Mouse (Mus musculus) forebrain, embryonic 10.5 days (tissue): ENCODE results near the gene Usp35. TPM values are rescaled to one million over a fixed set of nuclear protein-coding genes. Genes with fewer than 3 reads are reported as not detected.

Experiments
- DNase-seq: peaks from one replicate; pipeline ENCODE4 v3.0.0-alpha.2; 2017; ENCODE audit warnings: low spot score; ENCODE audit errors: extremely low spot score
- H3K27ac ChIP-seq: fragments of 300-500 bp; sonication (generic); 2 replicates; pipeline ENCODE4 v1.5.1; 2016; ENCODE audit warnings: mild to moderate bottlenecking
- H3K27me3 ChIP-seq: fragments of 300-500 bp; sonication (generic); 2 replicates; pipeline ENCODE4 v1.6.1; 2016; ENCODE audit warnings: mild to moderate bottlenecking; ENCODE audit not compliant: poor library complexity, severe bottlenecking
- H3K36me3 ChIP-seq: fragments of 300-500 bp; sonication (generic); replicated peaks from 2 replicates; pipeline ENCODE4 v1.6.1; 2016; ENCODE audit warnings: mild to moderate bottlenecking, moderate library complexity
- H3K4me1 ChIP-seq: fragments of 300-500 bp; sonication (generic); 2 replicates; pipeline ENCODE4 v1.6.1; 2016
- H3K4me3 ChIP-seq: fragments of 300-500 bp; sonication (generic); 2 replicates; pipeline ENCODE4 v1.5.1; 2016; ENCODE audit warnings: mild to moderate bottlenecking, moderate library complexity
- H3K9me3 ChIP-seq: fragments of 300-500 bp; sonication (generic); 2 replicates; pipeline ENCODE4 v1.6.1; 2016; ENCODE audit warnings: mild to moderate bottlenecking, moderate library complexity
- WGBS: fragments of 180-500 bp; shearing (Covaris S2); methylation state at CpG from one replicate; pipeline ENCODE4 v1.1.7; 2016; 5-methylcytosine and 5-hydroxymethylcytosine counted together
- polyA plus RNA-seq: library from polyadenylated mRNA; unstranded; fragments of >200 nt; fragmentation: Nextera tagmentation; extraction: Ambion mirVana; gene quantifications from 2 replicates; pipeline ENCODE4 v1.2.1, GENCODE M21; 2016

Gene Usp35
- polyA plus RNA-seq, 1 experiment from 2014 or later, result 0.83 TPM

- 48% methylated on average over 13 of the region's 13 CpGs for WGBS
Observed at GRCm38 (mm10) chr7:97355068-97355841, 23.4 kb upstream of the Usp35 start.

GRCm38 (mm10) chr7:97353356-97353755, 21.5 kb upstream of the Usp35 start:
- Histone ChIP-seq H3K4me3 (no peak overlapping the region), H3K4me1 (peaks cover 3% of the 10 kb centered on the region; the same call in 1 of the 2 replicates), H3K27me3 (no peaks in the 10 kb centered on the region), H3K9me3 (no peaks in the 10 kb centered on the region), H3K36me3 (no peaks in the 10 kb centered on the region), H3K27ac (no peak overlapping the region)
- no peak for DNase-seq
- 93% methylated on average over 6 of the region's 6 CpGs for WGBS

More at GRCm38 (mm10) chr7:97355068-97355841, 23.4 kb upstream of the Usp35 start:
- Histone ChIP-seq H3K9me3 (no peaks in the 10 kb centered on the region), H3K36me3 (no peaks in the 10 kb centered on the region), H3K4me3 (no peak overlapping the region), H3K27me3 (no peaks in the 10 kb centered on the region), H3K4me1 (peaks cover 3% of the 10 kb centered on the region; the same call in 1 of the 2 replicates), H3K27ac (no peak overlapping the region)
- DNase-seq, result no peak

- no peak for DNase-seq
- no peak overlapping the region for H3K27ac ChIP-seq
- H3K9me3 ChIP-seq, result no peaks in the 10 kb centered on the region
- no peaks in the 10 kb centered on the region for H3K27me3 ChIP-seq
- H3K4me1 ChIP-seq, result peaks cover 3% of the 10 kb centered on the region; the same call in 1 of the 2 replicates
- H3K36me3 ChIP-seq, result no peaks in the 10 kb centered on the region
- WGBS, result 90% methylated on average over 11 of the region's 11 CpGs
- no peak overlapping the region for H3K4me3 ChIP-seq
Observed at GRCm38 (mm10) chr7:97351792-97352513, 20.1 kb upstream of the Usp35 start.

GRCm38 (mm10) chr7:97350891-97351290, 19.1 kb upstream of the Usp35 start:
- no peak for DNase-seq
- H3K4me1 ChIP-seq, result peaks cover 3% of the 10 kb centered on the region; the same call in 1 of the 2 replicates
- no peaks in the 10 kb centered on the region for H3K36me3 ChIP-seq
- 87% methylated on average over 5 of the region's 5 CpGs for WGBS
- no peaks in the 10 kb centered on the region for H3K9me3 ChIP-seq
- H3K27me3 ChIP-seq, result no peaks in the 10 kb centered on the region
- no peak overlapping the region for H3K4me3 ChIP-seq
- H3K27ac ChIP-seq, result no peak overlapping the region

GRCm38 (mm10) chr7:97349438-97349837, 17.6 kb upstream of the Usp35 start:
- H3K27me3 ChIP-seq, result no peaks in the 10 kb centered on the region
- H3K4me3 ChIP-seq, result no peak overlapping the region
- H3K9me3 ChIP-seq, result no peaks in the 10 kb centered on the region
- no peak overlapping the region for H3K27ac ChIP-seq
- WGBS, result 79% methylated on average over 6 of the region's 6 CpGs
- no peaks in the 10 kb centered on the region for H3K4me1 ChIP-seq
- no peak for DNase-seq
- H3K36me3 ChIP-seq, result no peaks in the 10 kb centered on the region

GRCm38 (mm10) chr7:97348836-97349235, 17.0 kb upstream of the Usp35 start:
- no peak for DNase-seq
- WGBS, result 84% methylated on average over 5 of the region's 5 CpGs
- Histone ChIP-seq H3K36me3 (no peaks in the 10 kb centered on the region), H3K4me3 (no peak overlapping the region), H3K27me3 (no peaks in the 10 kb centered on the region), H3K27ac (no peak overlapping the region), H3K4me1 (no peaks in the 10 kb centered on the region), H3K9me3 (no peaks in the 10 kb centered on the region)

- no peak for DNase-seq
- Histone ChIP-seq H3K4me1 (no peaks in the 10 kb centered on the region), H3K27me3 (no peaks in the 10 kb centered on the region), H3K9me3 (no peaks in the 10 kb centered on the region), H3K4me3 (no peak overlapping the region), H3K27ac (no peak overlapping the region), H3K36me3 (no peaks in the 10 kb centered on the region)
- WGBS, result 88% methylated on average over 3 of the region's 3 CpGs
Observed at GRCm38 (mm10) chr7:97348318-97348717, 16.5 kb upstream of the Usp35 start.

- Histone ChIP-seq H3K4me1 (no peaks in the 10 kb centered on the region), H3K27me3 (no peaks in the 10 kb centered on the region), H3K9me3 (no peaks in the 10 kb centered on the region), H3K36me3 (no peaks in the 10 kb centered on the region), H3K4me3 (no peak overlapping the region), H3K27ac (no peak overlapping the region)
- 94% methylated on average over 15 of the region's 15 CpGs for WGBS
- DNase-seq, result no peak
Observed at GRCm38 (mm10) chr7:97347464-97347863, 15.6 kb upstream of the Usp35 start.

GRCm38 (mm10) chr7:97346822-97347166, 15.0 kb upstream of the Usp35 start:
- Histone ChIP-seq H3K27ac (no peak overlapping the region), H3K9me3 (no peaks in the 10 kb centered on the region), H3K36me3 (no peaks in the 10 kb centered on the region), H3K4me1 (no peaks in the 10 kb centered on the region), H3K4me3 (no peak overlapping the region), H3K27me3 (no peaks in the 10 kb centered on the region)
- no peak for DNase-seq
- 85% methylated on average over 4 of the region's 4 CpGs for WGBS

- Histone ChIP-seq H3K9me3 (no peaks in the 10 kb centered on the region), H3K27me3 (no peaks in the 10 kb centered on the region), H3K4me3 (no peak overlapping the region), H3K27ac (no peak overlapping the region), H3K36me3 (no peaks in the 10 kb centered on the region), H3K4me1 (no peaks in the 10 kb centered on the region)
- DNase-seq, result no peak
- WGBS, result 83% methylated on average over 9 of the region's 9 CpGs
Observed at GRCm38 (mm10) chr7:97346111-97346821, 14.4 kb upstream of the Usp35 start.

- DNase-seq, result no peak
- Histone ChIP-seq H3K27me3 (no peaks in the 10 kb centered on the region), H3K4me1 (no peaks in the 10 kb centered on the region), H3K4me3 (no peak overlapping the region), H3K9me3 (no peaks in the 10 kb centered on the region), H3K27ac (no peak overlapping the region), H3K36me3 (no peaks in the 10 kb centered on the region)
- WGBS, result 72% methylated on average over 10 of the region's 10 CpGs
Observed at GRCm38 (mm10) chr7:97345229-97345871, 13.5 kb upstream of the Usp35 start.

GRCm38 (mm10) chr7:97344655-97345054, 12.8 kb upstream of the Usp35 start:
- H3K27ac ChIP-seq, result no peak overlapping the region
- H3K27me3 ChIP-seq, result no peaks in the 10 kb centered on the region
- no peaks in the 10 kb centered on the region for H3K9me3 ChIP-seq
- H3K4me3 ChIP-seq, result no peak overlapping the region
- no peaks in the 10 kb centered on the region for H3K4me1 ChIP-seq
- WGBS, result 86% methylated on average over 2 of the region's 2 CpGs
- no peak for DNase-seq
- H3K36me3 ChIP-seq, result no peaks in the 10 kb centered on the region
